Mouse (Mus musculus) testis, adult 2 months (tissue): Measurements from ENCODE around the gene Plcb2.

ENCODE experiments used
- CTCF ChIP-seq: fragments of 200-500 bp; IDR thresholded peaks from 2 replicates; pipeline ENCODE4 v1.5.1; 2012; ENCODE audit warnings: low read depth, mild to moderate bottlenecking, inconsistent platforms, low read length, moderate library complexity; ENCODE audit not compliant: control insufficient read depth, insufficient read depth, insufficient replicate concordance
- POLR2A ChIP-seq: fragments of 200-500 bp; IDR thresholded peaks from 2 replicates; pipeline ENCODE4 v1.6.1; 2012; ENCODE audit warnings: low read depth, mild to moderate bottlenecking, inconsistent platforms, low read length, moderate library complexity; ENCODE audit not compliant: control insufficient read depth

GRCm38 (mm10) chr2:118687791-118688190, 40.4 kb downstream of the Plcb2 start:
- TF ChIP-seq CTCF (no peak), POLR2A (no peak)
